Mouse (Mus musculus) ES-E14 (cell line): Measurements from ENCODE around the gene Paf1.

ENCODE experiments used
- MAFK ChIP-seq: IDR thresholded peaks from 2 replicates; pipeline ENCODE4 v1.6.1; 2014; ENCODE audit warnings: mild to moderate bottlenecking, low read depth, low read length, inconsistent platforms; ENCODE audit not compliant: insufficient read depth
- ZNF384 ChIP-seq: IDR thresholded peaks from 2 replicates; pipeline ENCODE4 v1.6.1; 2012; ENCODE audit warnings: low read depth, low read length, inconsistent platforms

DNA sequence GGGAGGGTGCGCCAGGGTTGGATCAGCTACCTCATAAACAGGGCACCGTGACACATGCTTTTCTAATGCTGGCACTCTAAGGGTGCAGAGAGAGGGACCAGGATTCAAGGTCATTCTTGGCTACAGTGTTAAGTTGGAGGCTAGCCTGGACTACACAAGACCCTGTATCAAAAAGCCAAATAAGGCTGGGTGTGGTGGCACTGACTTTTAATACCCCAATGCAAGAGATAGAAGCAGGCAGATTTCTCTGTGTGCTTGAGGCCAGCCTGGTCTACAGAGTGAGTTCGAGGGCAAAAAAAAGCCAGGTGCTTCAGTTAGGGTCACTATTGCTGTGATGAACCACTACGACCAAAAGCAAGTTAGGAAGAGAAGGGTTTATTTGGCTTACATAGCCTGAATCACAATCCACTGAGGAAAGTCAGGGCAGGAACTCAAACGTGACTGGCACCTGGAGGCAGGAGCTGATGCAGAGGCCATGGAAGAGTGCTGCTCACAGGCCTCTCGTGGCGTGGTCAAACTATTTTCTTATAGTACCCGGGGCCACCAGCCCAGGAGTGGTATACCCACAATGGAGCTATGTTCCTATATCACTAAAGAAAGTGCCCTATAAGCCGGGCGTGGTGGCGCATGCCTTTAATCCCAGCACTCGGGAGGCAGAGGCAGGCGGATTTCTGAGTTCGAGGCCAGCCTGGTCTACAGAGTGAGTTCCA lies 49.2 kb downstream of the Paf1 start:
- no peak for TF ChIP-seq MAFK
- TF ChIP-seq ZNF384: no peak
